Mouse (Mus musculus) lung, postnatal 14 days (tissue): ENCODE results near the gene Esp22.
"Not testable (repeated sequence)": the region's sequence is repeated elsewhere in the genome, so short reads cannot be mapped to it uniquely, and the experiment has no call there.

Experiments used
- DNase-seq: peaks from one replicate; pipeline ENCODE4 v3.0.0; 2021

The Esp22 gene

DNA sequence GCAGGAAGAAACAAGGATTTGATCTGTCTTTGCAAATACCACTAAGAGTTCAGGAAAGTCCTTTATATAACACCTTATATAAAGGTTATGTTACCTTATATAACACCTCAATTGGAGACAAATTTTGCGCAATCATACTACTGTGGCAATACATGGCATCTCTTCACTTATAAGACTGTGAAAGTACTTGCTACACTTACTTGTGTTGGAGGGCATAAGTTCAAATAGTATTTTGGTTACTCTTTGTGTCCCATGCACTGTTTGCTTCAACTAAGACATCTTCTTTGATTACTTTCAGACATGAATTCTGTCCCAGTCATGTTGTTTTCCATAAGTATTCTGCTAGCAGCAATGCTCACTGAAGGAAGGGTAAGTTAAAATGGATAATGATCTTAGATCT, at the start of gene Esp22:
Gene Esp22 (plus strand): TSS at position 301 of the 400 bp plus-strand sequence.
- DNase-seq, result no peak

GRCm38 (mm10) chr17:39063641-39064040, 31.5 kb upstream of the Esp22 start:
- no peak for DNase-seq

DNA sequence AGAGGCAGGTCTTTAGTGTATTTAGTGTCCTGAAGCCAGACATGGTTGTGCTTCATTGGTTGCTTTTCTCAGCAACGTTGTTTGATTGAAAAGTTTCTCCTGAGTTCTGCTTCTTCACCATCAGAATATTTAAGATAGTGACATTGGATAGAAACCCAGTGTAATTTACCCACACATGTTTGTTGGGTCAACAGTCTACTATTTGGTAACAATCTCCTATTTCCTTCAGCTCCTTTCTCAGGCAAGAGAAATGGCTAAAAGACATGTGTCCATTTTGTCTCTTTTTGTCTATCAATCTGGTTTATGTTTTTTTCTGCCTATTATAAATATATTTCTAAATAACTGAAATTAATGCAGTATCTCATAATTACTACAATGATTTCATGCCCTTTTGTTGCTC, 18.2 kb upstream of the Esp22 start, which contains the start of gene Esp23:
Gene Esp23 (minus strand): TSS at position 101 of the 400 bp plus-strand sequence.
- DNase-seq, result no peak

DNA sequence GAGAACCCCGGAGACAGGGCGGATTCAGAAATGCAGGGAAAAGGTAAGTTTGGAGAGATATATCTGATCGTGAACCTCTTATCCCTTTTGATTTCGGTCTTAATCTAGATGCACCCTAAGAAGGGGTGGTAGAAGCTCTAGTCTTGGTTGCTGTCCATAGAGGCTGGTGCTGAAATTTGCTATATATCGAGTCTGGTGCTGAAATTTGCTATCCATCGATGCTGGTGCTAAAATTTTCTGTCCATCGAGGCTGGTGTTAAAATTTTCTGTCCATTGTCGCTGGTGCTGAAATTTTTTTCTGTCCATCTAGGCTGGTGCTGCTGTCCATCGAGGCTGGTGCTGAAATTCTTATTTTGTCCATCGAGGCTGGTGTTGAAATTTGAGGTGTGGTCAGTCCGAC, 12.0 kb downstream of the Esp22 start:
- DNase-seq, result not testable (repeated sequence)

DNA sequence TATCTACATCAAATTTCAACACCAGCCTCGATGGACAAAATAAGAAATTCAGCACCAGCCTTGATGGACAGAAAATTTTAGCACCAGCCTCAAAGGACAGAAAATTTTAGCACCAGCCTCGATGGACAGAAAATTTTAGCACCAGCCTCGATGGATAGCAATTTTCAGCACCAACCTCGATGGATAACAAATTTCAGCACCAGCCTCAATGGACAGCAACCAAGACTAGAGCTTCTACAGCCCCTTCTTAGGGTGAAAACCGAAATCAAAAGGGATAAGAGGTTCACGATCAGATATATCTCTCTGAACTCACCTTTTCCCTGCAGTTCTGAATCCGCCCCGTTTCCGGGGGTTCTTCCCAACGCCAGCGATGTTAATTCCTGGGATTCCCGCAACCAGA, 34.0 kb downstream of the Esp22 start:
- not testable (repeated sequence) for DNase-seq
